Mouse (Mus musculus) small intestine, adult 2 months (tissue): ENCODE results near the gene Pik3c2g.

Source experiments
- CTCF ChIP-seq: fragments of 200-500 bp; IDR thresholded peaks from 2 replicates; pipeline ENCODE4 v1.5.1; 2012; ENCODE audit warnings: low read depth, mild to moderate bottlenecking, control low read depth, inconsistent platforms, low read length, moderate library complexity, mixed read lengths; ENCODE audit not compliant: insufficient replicate concordance, insufficient read length; ENCODE audit errors: extremely low read depth
- POLR2A ChIP-seq: fragments of 200-500 bp; IDR thresholded peaks from 2 replicates; pipeline ENCODE4 v1.6.1; 2012; ENCODE audit warnings: low read depth, mild to moderate bottlenecking, control low read depth, inconsistent platforms, low read length, moderate library complexity

- TF ChIP-seq POLR2A: no peak
- TF ChIP-seq CTCF: no peak
Measured at GRCm38 (mm10) chr6:139555537-139556179, 31.4 kb upstream of the Pik3c2g start.
